In genomic region chr5:142778871-142779270, GRCm38 (mm10) we compare ENCODE assay signal across 29 mouse cellular contexts. TPM values are rescaled to one million over a fixed set of nuclear protein-coding genes. Genes with fewer than 3 reads are reported as not detected.
A peak's percentile ranks its signal among the peaks of the same experiment; 100 is the strongest.
DNase-seq lines count a peak whose midpoint lies in the region; ATAC-seq and TF ChIP-seq lines count a peak whose summit lies in the region.
"Had no signal": no experiment of that assay in that cellular context is flagged by ENCODE, and none has a peak within 500 bp of the region (broad histone marks: within the 10 kb centered on the region; RNA-seq: fewer than 3 reads in every experiment).

No protein-coding gene starts in this region.

- 70% methylated on average over 6 of the region's 6 CpGs for WGBS in forebrain, embryonic 15.5 days
- WGBS in forebrain, embryonic 12.5 days: 85% methylated on average over 6 of the region's 6 CpGs
- 64% methylated on average over 6 of the region's 6 CpGs for WGBS in hindbrain, postnatal 0 days
- 84% methylated on average over 6 of the region's 6 CpGs for WGBS in hindbrain, embryonic 10.5 days
- WGBS in neural tube, embryonic 15.5 days: 74% methylated on average over 6 of the region's 6 CpGs

- DNase-seq in hindbrain, postnatal 0 days (ENCODE audit: low spot score): no peak
- no peak for DNase-seq in hindbrain, embryonic 10.5 days (ENCODE audit: low spot score)
- DNase-seq in neural tube, embryonic 10.5 days (ENCODE audit: extremely low spot score, low spot score): no peak
- DNase-seq in adrenal gland, postnatal 14 days: no peak
- DNase-seq: adrenal gland, adult 2 months; cerebellum, adult 8-10 months; cerebellum, postnatal 25 days; gastrocnemius, postnatal 36 days; kidney, adult 8-10 months; kidney, postnatal 4 days; liver, embryonic 13.5 days; lung, adult 18-20 months; lung, postnatal 4 days had no signal

- no peaks in the 10 kb centered on the region for H3K9me3 ChIP-seq in forebrain, embryonic 15.5 days
- H3K9me3 ChIP-seq in forebrain, embryonic 12.5 days: no peaks in the 10 kb centered on the region
- H3K9me3 ChIP-seq in hindbrain, postnatal 0 days (ENCODE audit: low read length): no peaks in the 10 kb centered on the region
- H3K9me3 ChIP-seq in hindbrain, embryonic 10.5 days: no peaks in the 10 kb centered on the region
- no peaks in the 10 kb centered on the region for H3K9me3 ChIP-seq in neural tube, embryonic 15.5 days (replicated peaks)
- H3K9me3 ChIP-seq: embryonic facial prominence, embryonic 12.5 days; forebrain, embryonic 10.5 days; heart, embryonic 12.5 days; limb, embryonic 10.5 days; limb, embryonic 15.5 days; liver, embryonic 13.5 days; megakaryocyte, embryonic 14.5 days had no signal

- no peak overlapping the region for H3K4me3 ChIP-seq in forebrain, embryonic 15.5 days
- no peak overlapping the region for H3K4me3 ChIP-seq in forebrain, embryonic 12.5 days (replicated peaks)
- no peak overlapping the region for H3K4me3 ChIP-seq in hindbrain, postnatal 0 days (ENCODE audit: low read length)
- H3K4me3 ChIP-seq in hindbrain, embryonic 10.5 days: no peak overlapping the region
- H3K4me3 ChIP-seq in neural tube, embryonic 15.5 days (replicated peaks): no peak overlapping the region
- H3K4me3 ChIP-seq: embryonic facial prominence, embryonic 12.5 days; forebrain, embryonic 10.5 days; gastrocnemius, adult 2 months; heart, adult 2 months; heart, embryonic 12.5 days; limb, embryonic 10.5 days; limb, embryonic 15.5 days; liver, embryonic 13.5 days; megakaryocyte, embryonic 14.5 days had no signal

- no peak overlapping the region for H3K4me2 ChIP-seq in forebrain, embryonic 15.5 days (replicated peaks)
- H3K4me2 ChIP-seq in forebrain, embryonic 12.5 days: no peak overlapping the region
- no peak overlapping the region for H3K4me2 ChIP-seq in hindbrain, postnatal 0 days (ENCODE audit: low read depth, low read length)
- no peak overlapping the region for H3K4me2 ChIP-seq in neural tube, embryonic 15.5 days
- H3K4me2 ChIP-seq: embryonic facial prominence, embryonic 12.5 days; heart, embryonic 12.5 days; limb, embryonic 15.5 days; liver, embryonic 13.5 days had no signal

- H3K9ac ChIP-seq in forebrain, embryonic 15.5 days (replicated peaks): no peak overlapping the region
- H3K9ac ChIP-seq in forebrain, embryonic 12.5 days: no peak overlapping the region
- H3K9ac ChIP-seq in hindbrain, postnatal 0 days (replicated peaks; ENCODE audit: low read length): no peak overlapping the region
- H3K9ac ChIP-seq in neural tube, embryonic 15.5 days (replicated peaks): no peak overlapping the region
- H3K9ac ChIP-seq: embryonic facial prominence, embryonic 12.5 days; heart, embryonic 12.5 days; limb, embryonic 15.5 days; liver, embryonic 13.5 days had no signal

- peaks cover 42% of the 10 kb centered on the region for H3K36me3 ChIP-seq in forebrain, embryonic 15.5 days
- H3K36me3 ChIP-seq in forebrain, embryonic 12.5 days (replicated peaks): peaks cover 69% of the 10 kb centered on the region
- H3K36me3 ChIP-seq in hindbrain, postnatal 0 days (ENCODE audit: insufficient read depth, low read length): peaks cover 13% of the 10 kb centered on the region; the same call in 1 of the 2 replicates
- H3K36me3 ChIP-seq in hindbrain, embryonic 10.5 days: peaks cover 93% of the 10 kb centered on the region
- peaks cover 31% of the 10 kb centered on the region for H3K36me3 ChIP-seq in neural tube, embryonic 15.5 days

- H3K4me1 ChIP-seq in forebrain, embryonic 15.5 days: peaks cover 45% of the 10 kb centered on the region
- H3K4me1 ChIP-seq in forebrain, embryonic 12.5 days: peaks cover 32% of the 10 kb centered on the region
- H3K4me1 ChIP-seq in hindbrain, postnatal 0 days (ENCODE audit: insufficient read depth, low read length): peaks cover 18% of the 10 kb centered on the region
- H3K4me1 ChIP-seq in hindbrain, embryonic 10.5 days (replicated peaks): peaks cover 32% of the 10 kb centered on the region
- peaks cover 41% of the 10 kb centered on the region for H3K4me1 ChIP-seq in neural tube, embryonic 15.5 days

- no peak for TF ChIP-seq CTCF in hindbrain, postnatal 0 days (IDR thresholded peaks at IDR 0.05; ENCODE audit: low read depth)

- no peaks in the 10 kb centered on the region for H3K27me3 ChIP-seq in forebrain, embryonic 15.5 days
- no peaks in the 10 kb centered on the region for H3K27me3 ChIP-seq in forebrain, embryonic 12.5 days
- H3K27me3 ChIP-seq in hindbrain, postnatal 0 days (ENCODE audit: insufficient read depth, low read length): no peaks in the 10 kb centered on the region
- H3K27me3 ChIP-seq in hindbrain, embryonic 10.5 days (ENCODE audit: insufficient read depth, poor library complexity, severe bottlenecking): no peaks in the 10 kb centered on the region
- no peaks in the 10 kb centered on the region for H3K27me3 ChIP-seq in neural tube, embryonic 15.5 days (replicated peaks)
- H3K27me3 ChIP-seq: CH12.LX; embryonic facial prominence, embryonic 12.5 days; heart, embryonic 12.5 days; limb, embryonic 15.5 days; liver, embryonic 13.5 days; megakaryocyte, embryonic 14.5 days had no signal

- H3K27ac ChIP-seq in forebrain, embryonic 15.5 days (replicated peaks): peak overlapping the region; percentile 54
- H3K27ac ChIP-seq in forebrain, embryonic 12.5 days: no peak overlapping the region
- H3K27ac ChIP-seq in hindbrain, postnatal 0 days: peak overlapping the region; percentile 11; the same call in 1 of the 2 replicates
- no peak overlapping the region for H3K27ac ChIP-seq in hindbrain, embryonic 10.5 days
- peak overlapping the region; percentile 60; the same call in 1 of the 2 replicates for H3K27ac ChIP-seq in neural tube, embryonic 15.5 days (replicated peaks)
- H3K27ac ChIP-seq: embryonic facial prominence, embryonic 12.5 days; forebrain, embryonic 10.5 days; heart, adult 2 months; kidney, postnatal 0 days; limb, embryonic 10.5 days; limb, embryonic 15.5 days; liver, embryonic 13.5 days had no signal

- no peak for ATAC-seq in forebrain, embryonic 15.5 days (replicated peaks)
- no peak for ATAC-seq in forebrain, embryonic 12.5 days (ENCODE audit: low FRiP score)
- no peak for ATAC-seq in hindbrain, postnatal 0 days
- no peak for ATAC-seq in neural tube, embryonic 15.5 days (ENCODE audit: low FRiP score)
- ATAC-seq: activated CD4-positive, CD25-positive, alpha-beta regulatory T cell, adult 4 months; intestine, embryonic 16.5 days; lung, postnatal 0 days had no signal

RNA-seq across cellular contexts. Expression of gene Tnrc18, which starts 38.6 kb away (rescaled TPM):
- 45.9 and 48.3 TPM in 2 replicates for polyA plus RNA-seq in forebrain, embryonic 15.5 days (2015; fragmentation: Nextera tagmentation; extraction: Ambion mirVana)
- 56.8 and 64.6 TPM in 2 replicates for polyA plus RNA-seq in forebrain, embryonic 12.5 days (2016; fragmentation: Nextera tagmentation; extraction: Ambion mirVana)
- total RNA-seq in hindbrain, postnatal 0 days (2014; rRNA removed): 134 and 137 TPM in 2 replicates
- polyA plus RNA-seq in hindbrain, postnatal 0 days (2015; fragmentation: Nextera tagmentation; extraction: Ambion mirVana): 17.0 and 19.9 TPM in 2 replicates
- polyA plus RNA-seq in hindbrain, embryonic 10.5 days (2016; fragmentation: Nextera tagmentation; extraction: Ambion mirVana): 25.2 and 39.3 TPM in 2 replicates
- 22.5 and 26.0 TPM in 2 replicates for polyA plus RNA-seq in neural tube, embryonic 15.5 days (2015; fragmentation: Nextera tagmentation; extraction: Ambion mirVana)
- 86.0 and 91.0 TPM in 2 replicates for total RNA-seq in adrenal gland, postnatal 14 days (2021)

Comparison
In these comparisons a context has a peak if more than half of its experiments do, and no peak if none do; other contexts are left out.
1. H3K27ac ChIP-seq: peak in forebrain, embryonic 15.5 days (single experiment), hindbrain, postnatal 0 days (single experiment) and neural tube, embryonic 15.5 days (single experiment); none in forebrain, embryonic 12.5 days (single experiment) and hindbrain, embryonic 10.5 days (single experiment).